Mouse (Mus musculus) frontal cortex, adult (tissue): Measurements from ENCODE around the gene Stk16.

ENCODE experiments used
- ATAC-seq: cut with Nextera tagmentation; 2 replicates; pipeline ENCODE4 v1.9.2; 2017; ENCODE audit warnings: mild to moderate bottlenecking, moderate library complexity, mixed read lengths; ENCODE audit not compliant: low TSS enrichment

The Stk16 gene

GRCm38 (mm10) chr1:75210136-75211087 is at the start of gene Stk16, which contains the start of gene Glb1l:
Gene Stk16 (plus strand): TSS chr1:75210838.
Gene Glb1l (minus strand): TSS chr1:75210813.
- peak; percentile 85 for ATAC-seq

GRCm38 (mm10) chr1:75168093-75168471 is 42.6 kb upstream of the Stk16 start:
- ATAC-seq = peak; percentile 22; the same call in 1 of the 2 replicates

- ATAC-seq = peak; percentile 94
These were observed 41.9 kb upstream of the Stk16 start, which contains the start of gene Zfand2b for GRCm38 (mm10) chr1:75168472-75169464. Gene Zfand2b (plus strand): TSS chr1:75168646.

GRCm38 (mm10) chr1:75179334-75180104 is 31.1 kb upstream of the Stk16 start:
- peak; percentile 13; the same call in 1 of the 2 replicates for ATAC-seq

- ATAC-seq = peak; percentile 92
These were observed 30.5 kb upstream of the Stk16 start, which contains the start of gene Abcb6 for GRCm38 (mm10) chr1:75180105-75180590. Gene Abcb6 (minus strand): TSS chr1:75180392.

GRCm38 (mm10) chr1:75180741-75181140 is 29.9 kb upstream of the Stk16 start:
- ATAC-seq = no peak

- ATAC-seq = no peak
These were observed 29.2 kb upstream of the Stk16 start for GRCm38 (mm10) chr1:75181377-75181870.

GRCm38 (mm10) chr1:75182160-75182559 is 28.5 kb upstream of the Stk16 start:
- no peak for ATAC-seq

GRCm38 (mm10) chr1:75185495-75185894 is 25.1 kb upstream of the Stk16 start:
- no peak for ATAC-seq

GRCm38 (mm10) chr1:75187126-75187525 is 23.5 kb upstream of the Stk16 start:
- no peak for ATAC-seq

- ATAC-seq = no peak
These were observed 22.6 kb upstream of the Stk16 start for GRCm38 (mm10) chr1:75187914-75188483.

- no peak for ATAC-seq
These were observed 20.1 kb upstream of the Stk16 start for GRCm38 (mm10) chr1:75190577-75190976.

- ATAC-seq = peak; percentile 5; the same call in 1 of the 2 replicates
These were observed 19.4 kb upstream of the Stk16 start for GRCm38 (mm10) chr1:75191258-75191621.

GRCm38 (mm10) chr1:75191622-75192402 is 18.8 kb upstream of the Stk16 start, which contains the start of the genes Ankzf1 and Atg9a:
Gene Ankzf1 (plus strand): TSS chr1:75192151.
Gene Atg9a (minus strand): TSS chr1:75192196.
- peak; percentile 98 for ATAC-seq

- ATAC-seq = peak; percentile 58
These were observed 18.2 kb upstream of the Stk16 start for GRCm38 (mm10) chr1:75192452-75192851.

GRCm38 (mm10) chr1:75201236-75201635 is 9.4 kb upstream of the Stk16 start:
- no peak for ATAC-seq

GRCm38 (mm10) chr1:75208967-75209678 is 1.5 kb upstream of the Stk16 start:
- ATAC-seq = no peak

- no peak for ATAC-seq
These were observed 587 bp downstream of the Stk16 start for GRCm38 (mm10) chr1:75211141-75211708.
